Mouse (Mus musculus) gastrocnemius, postnatal 4 days (tissue): ENCODE measurements around the gene Gm21981. TPM values are rescaled to one million over a fixed set of nuclear protein-coding genes. Genes with fewer than 3 reads are reported as not detected.

Experiments
- DNase-seq, 2 experiments: peaks; one replicate each; pipeline ENCODE4 v3.0.0; 2021 to 2022; ENCODE audit warnings: low spot score in 2 of 2, mixed read lengths in 2 of 2
- long read RNA-seq, 2 experiments: library from polyadenylated mRNA; stranded (forward); transcript quantifications; one replicate each; pipeline ENCODE4 v2.0.0; 2021
- total RNA-seq, 2 experiments: library from RNA; stranded (reverse); gene quantifications; 2 replicates each; pipeline ENCODE4 v1.2.3; 2021

The Gm21981 gene
- 1 to 10 TPM in 1 of 2 experiments, under 1 TPM in 1; 0.42 to 1.1 TPM for total RNA-seq
- long read RNA-seq, experiment 1 = 0 reads
- long read RNA-seq, experiment 2, partial matches to known transcripts = 1 of 1 reads
- long read RNA-seq, experiment 2, other reads (novel, unspliced or antisense) = 0 of 1 reads

DNA sequence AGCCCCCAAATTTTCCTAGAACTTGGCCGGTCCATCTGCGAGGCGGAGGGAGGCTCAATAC lies at the start of gene Gm21981:
TSS of gene Gm21981 (minus strand) at position 14 of the 61 bp plus-strand sequence.
- no peak for DNase-seq

DNA sequence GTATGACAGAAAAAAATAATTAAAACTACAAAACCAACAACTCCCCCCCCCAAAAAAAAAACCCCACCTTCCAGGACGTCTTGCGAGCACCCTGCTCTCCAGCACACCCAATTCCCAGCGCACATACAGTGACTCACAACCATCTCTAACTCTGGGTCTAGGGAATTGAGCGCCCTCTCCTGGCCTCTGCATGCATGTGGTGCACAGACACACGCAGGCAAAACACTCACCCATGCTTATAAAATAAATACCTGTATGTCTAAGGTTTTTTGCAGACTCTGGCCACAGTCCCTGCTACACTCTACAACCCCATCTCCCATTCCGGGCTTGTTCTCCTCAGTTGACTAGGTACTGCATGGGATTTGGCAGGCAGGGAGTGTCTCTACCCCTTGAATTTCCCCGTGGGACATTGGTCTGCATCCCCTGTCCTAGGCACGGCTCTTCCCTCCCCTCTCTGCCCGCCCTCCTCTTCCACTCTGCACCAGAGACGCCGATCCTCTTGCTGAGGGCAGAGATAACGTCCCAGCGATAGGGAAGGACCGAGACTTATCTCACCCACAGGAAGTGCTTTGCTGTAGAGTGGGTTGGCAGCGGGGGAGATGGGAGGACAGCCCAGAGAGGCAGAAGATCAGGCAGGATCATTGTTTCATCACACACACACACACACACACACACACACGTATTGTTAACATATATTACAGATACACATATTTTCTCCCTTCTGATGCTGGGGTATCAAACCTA lies 48.9 kb upstream of the Gm21981 start:
- DNase-seq = no peak

DNA sequence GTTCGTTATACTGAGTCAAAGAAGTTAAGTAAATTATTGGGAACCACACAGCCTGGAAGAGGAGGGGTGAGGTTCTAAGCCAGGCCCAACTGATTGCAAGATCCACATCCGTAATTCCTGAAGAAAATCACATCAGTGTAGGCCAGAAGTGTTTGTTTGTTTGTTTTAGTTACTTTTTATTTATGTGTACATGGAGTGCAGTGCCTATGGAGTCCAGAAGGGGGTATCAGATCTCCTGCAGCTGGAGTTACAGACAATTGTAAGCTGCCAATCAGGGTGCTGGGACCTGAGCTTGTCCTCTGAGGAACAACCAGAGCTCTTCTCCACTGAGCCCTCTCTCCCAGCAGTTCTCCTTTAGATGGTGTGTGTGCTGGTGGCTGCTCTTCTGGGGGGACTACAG lies 45.9 kb upstream of the Gm21981 start:
- DNase-seq = no peak

DNA sequence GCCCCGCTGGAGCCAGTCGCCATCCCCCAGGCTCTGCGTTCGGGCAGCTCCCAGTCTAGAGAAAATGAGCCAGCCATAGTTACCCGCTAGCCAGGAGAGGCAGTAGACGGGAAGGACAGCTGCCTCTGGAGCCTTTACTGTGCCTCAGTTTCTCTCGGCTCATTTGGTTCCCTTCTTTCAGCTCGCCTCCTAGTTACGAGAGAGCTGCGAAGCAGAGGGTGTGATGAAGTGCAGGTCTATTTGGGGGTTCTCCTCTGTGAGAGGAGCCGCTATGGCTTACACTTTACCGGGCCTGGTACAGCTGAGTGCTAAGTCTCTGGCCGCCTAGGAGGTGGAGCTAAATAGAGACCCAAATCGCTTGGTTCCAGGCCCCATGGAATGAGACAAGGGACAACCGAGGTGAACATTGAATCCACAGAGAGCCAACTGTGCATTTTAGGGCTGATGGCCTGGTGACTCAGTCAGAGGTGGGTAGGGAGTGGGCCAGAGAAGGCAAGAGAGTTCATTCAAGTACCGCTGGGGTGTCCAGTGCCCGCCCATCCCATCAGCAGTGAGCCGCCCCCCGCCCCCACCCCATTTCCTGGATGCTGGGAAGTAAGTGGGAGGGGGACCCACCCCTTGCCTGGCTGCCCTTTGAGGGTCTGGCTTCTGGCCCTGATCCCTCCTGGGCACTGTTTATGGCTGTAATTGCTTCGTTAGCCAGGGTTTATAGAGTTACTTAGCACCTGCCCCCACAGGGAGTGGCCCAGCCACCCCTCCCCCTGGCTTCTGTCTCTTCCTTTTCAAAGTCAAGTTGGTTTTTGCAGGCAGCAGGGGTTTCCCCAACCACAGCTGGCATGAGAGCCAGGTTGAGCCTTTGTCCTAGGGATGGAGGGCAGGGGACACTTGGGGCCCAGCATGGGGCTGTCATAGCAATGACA lies 44.9 kb upstream of the Gm21981 start:
- no peak for DNase-seq

DNA sequence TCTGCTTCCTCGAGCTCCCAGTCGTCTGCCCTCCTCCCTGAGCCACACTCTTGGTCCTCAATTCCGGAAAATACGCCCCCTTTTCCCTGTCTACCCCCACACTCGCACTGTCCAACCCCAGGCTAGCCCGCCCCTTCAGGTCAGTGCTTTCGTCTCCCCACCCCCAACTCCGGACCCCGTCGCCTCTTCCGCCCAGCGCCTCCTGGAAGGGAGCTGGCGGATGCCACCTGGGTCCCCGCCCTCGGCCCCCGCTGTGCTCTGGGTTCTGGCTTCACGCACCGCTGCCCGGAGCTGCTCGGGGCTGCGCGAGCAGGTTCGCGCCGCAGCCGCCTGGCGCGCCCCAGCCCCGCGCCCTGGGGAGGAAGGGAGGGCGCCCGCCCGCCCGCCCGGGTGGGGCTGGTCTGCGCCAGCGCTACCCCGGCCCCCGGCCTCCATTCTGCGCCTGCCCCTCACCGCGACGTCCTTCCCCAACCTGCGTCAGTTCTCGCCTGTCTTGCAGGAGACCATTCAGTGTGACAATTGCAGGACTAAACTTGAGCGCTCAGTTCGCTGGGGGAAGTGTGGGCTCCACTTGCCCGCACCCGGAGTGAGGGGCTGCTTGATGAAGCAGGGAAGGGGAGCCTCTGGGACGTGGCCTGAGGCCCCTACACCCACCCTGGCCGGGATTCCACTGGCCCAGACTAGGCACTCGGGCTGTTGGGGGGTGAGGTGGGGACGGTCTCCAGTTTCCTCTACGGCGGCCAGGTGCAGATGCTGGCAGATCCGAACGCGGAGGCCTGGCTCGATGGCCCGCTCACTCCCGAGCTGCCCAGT lies 44.0 kb upstream of the Gm21981 start:
- DNase-seq = peak; percentile 52 to 63

DNA sequence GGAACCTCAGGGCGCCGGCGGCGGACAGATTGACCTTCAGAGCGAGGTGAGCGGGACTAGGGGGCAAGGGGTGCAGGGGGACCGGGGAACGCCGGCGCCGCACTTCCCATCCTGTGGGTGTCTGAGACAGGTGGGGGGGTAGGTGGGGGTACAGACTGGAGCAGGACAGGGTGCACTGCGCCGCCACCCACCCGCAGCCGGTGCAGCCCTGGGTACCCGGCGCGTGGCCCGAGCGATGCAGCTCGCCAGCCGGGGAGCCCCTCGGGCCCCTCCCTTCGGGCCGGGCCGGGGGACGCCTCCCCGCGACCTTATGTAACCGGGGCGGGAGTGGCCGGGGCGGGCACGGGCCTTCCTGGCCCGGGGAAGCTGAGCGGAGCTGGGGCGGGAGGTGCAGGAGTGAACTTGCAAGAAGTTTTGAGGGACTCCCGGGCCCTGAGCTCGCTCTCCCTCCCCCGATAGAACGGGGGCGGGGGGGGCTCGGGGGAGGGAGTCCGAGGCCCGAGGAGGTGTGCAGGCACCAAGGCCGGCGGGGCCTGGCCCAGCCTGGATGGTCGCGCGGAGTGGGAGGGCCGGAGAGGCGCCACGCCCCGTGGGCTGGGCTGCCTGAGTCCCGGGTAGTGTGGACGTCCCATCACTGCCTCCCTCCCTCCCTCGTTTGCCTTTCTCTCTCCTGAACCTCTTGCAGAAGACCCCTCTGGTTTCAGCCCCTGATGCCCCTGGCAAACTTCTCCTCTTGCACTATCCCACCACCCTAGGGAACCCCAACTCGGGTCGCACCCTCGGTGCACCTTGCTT lies 43.2 kb upstream of the Gm21981 start:
- DNase-seq = peak; percentile 80 to 89

DNA sequence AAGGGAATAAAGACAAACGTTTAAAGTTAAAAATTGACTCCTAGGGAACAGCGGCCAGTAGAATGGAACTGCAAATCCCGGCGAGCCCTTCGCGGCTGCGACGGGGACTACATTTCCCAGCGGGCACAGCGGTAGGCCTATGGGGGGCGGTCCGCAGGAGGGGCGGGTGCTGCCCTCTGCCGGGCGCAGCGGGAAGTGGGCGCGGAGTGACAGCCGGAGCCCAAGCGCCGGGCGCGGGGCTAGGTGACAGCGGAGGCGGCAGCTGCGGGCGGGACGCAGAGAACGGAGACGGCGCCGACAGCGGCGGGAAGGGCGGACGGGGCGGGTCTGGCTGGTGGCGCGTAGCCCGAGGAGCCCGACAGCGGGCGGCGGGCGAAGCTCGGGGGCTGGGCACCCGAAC lies 42.6 kb upstream of the Gm21981 start, which contains the start of gene Tfeb:
TSS of gene Tfeb (plus strand) at position 175 of the 400 bp plus-strand sequence.
- DNase-seq = peak; percentile 98 to 99

DNA sequence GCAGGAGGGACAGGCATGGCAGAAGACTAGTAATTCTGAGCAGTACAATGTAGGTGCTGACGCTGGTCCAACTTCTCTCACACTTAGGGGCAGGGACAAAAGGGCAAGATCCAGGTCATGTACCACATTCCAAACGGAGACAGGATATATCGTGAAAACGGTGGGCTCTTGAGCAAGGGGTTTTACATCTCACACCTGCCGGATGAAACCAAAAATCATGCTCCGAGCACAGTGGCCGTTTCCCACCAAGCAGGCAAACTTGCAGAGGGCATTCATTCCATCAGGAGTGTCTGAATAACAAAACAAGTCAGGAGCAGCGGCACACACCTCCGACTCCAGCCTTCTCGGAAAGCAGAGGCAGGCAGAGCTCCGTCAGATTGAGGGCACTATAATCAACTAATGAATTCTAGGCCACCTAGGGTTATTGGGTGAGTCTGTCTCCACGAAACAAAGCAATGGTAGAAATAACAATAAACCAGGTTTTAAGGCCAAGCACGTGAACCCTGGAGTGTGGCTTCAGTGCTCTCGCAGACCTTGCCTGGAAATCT lies 41.4 kb upstream of the Gm21981 start:
- no peak for DNase-seq

DNA sequence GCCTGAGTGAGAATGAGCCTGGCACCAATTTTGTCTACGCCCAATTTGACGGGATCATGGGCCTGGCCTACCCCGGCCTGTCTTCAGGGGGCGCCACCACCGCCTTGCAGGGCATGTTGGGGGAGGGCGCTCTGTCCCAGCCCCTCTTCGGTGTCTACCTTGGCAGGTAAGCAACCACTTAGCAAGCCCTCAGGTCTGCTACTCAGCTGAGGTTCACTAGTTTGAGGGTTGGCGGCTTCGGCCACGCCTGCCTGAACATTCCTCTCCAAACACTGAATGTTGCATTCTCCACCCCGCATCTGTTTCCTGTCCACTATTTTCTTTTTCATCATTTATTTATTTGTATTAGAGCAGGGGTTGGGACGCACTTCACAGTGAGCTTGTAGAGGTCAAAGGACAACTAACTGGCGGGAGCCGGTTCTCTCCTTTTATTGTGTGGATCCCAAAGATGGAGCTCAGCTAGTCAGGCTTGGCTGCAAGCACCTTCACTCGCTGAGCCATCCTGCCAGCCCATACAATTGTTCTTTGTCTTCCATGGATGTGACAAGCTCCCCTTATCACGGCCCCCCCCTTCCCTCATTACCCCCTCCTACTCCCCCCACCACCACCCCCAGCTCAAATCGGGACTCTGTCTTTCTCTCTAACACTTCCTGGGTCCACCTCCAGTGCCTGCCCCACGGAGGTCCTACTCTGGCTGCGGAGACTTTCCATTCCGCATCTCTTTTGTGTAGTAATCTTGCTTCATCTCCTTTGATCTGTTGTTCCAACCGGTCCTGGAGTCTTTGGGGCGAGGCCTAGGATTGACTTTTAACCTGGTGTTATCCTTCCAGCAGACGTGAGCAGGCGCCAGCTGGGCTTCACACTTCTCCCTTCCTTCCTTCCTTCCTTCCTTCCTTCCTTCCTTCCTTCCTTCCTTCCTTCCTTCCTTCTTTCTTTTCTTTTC lies 36.6 kb upstream of the Gm21981 start:
- no peak for DNase-seq

DNA sequence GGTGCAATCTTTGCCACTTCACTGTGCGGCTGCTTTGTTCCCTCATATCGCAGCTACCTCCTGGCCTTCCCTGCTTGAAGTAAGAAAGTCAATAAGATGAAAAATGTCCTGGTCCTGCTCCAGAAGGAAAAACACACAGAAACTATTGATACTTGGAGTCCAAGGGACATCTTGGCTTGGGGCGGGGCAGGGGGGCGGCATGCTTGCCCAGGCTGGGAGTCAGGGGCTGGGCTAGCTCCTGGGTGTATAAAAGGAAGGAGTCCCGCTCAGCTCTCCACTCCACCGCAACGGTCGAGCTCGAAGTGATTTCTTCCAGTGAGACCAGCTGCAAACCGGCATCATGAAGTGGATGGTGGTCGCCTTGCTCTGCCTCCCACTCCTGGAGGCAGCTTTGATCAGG lies 32.3 kb upstream of the Gm21981 start, which contains the start of gene Pgc:
TSS of gene Pgc (plus strand) at position 277 of the 400 bp plus-strand sequence.
- DNase-seq = no peak

DNA sequence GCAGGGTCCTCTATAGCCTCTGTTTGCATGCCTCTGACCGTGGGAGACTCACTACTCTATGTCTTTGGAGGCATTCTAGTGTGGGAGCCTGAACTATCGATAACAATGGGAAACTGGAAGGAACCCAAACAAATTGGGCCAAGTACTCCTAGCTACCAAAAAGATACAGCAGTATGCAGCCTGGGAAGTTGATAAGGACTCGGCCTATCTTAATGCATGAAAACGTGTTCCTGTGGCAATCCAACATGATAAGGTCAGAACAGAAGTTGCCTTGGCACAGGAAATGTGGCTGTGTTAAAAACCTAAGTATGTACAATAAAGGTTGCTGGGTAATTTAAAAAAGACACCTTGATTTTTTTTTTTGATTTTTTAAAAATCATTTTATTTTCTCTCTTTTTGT lies 26.9 kb upstream of the Gm21981 start:
- no peak for DNase-seq

DNA sequence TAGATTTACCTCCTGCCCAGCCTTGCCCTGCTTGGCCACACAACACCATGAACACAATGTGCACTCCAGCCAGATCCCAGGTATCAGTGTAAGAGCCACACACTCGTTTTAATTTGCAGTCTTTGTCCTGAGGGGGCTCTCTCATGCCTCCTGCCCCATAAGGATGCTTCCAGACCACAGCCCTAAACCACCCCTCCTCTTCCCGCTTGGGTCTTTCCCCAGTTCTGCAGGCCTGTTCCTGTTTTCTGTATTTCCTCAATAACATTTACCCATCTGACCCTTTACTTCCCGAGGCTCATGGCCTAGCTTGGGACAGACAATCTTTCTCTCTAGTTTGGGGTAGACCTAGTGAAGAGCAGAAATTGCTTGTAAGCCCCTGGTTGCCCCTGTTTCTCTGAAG lies 20.8 kb upstream of the Gm21981 start:
- DNase-seq = no peak

DNA sequence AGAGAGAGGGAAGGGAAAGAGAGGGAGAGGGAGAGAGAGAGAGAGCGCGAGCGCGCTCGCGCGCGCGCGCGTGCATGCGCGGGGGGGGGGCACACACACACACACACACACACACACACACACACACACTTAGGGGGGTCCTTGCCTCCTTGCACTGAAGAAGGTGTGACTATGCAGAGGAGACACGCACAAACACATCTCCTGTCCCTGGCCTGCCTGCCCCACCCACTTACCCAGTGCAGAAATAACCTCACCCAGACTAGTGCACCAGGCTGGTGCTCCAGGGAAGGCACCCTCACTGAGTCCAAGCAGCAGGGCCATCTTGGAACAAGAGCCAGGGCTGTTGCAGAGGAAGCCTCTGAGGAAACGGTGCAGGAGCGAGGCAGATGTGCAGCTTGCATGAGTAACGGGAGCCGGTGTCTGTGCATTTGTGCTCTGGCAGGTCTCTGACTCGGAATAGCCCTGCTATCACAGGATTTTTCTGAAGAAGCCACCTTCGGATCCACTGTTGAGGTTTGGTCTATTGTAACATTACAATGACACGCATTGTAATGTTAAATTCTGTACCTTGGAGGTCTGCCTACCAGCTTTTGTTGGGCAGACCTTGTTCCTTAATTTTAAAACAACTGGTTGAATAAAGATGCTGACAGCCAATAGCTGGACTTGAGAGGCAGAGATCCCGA lies 18.8 kb upstream of the Gm21981 start:
- no peak for DNase-seq

DNA sequence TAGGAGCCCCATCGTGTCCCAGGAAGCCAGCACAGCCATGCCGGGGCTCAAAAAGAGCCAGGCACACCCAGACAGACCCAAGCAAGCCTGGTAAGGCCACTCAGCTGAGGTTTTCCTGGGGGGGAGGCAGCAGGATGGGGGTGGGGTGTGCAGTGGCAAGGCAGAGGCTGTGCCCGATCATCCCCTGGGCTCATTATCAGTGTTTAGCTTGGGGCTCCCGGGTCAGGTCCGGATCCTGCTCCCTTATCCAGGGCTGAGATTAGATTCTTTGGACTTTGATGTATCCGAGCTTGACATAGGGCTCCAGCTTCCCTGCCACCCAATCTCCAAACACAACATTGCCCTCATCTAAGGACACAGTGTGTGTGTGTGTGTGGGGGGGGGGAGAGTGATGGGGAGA lies 17.6 kb upstream of the Gm21981 start:
- DNase-seq = no peak

DNA sequence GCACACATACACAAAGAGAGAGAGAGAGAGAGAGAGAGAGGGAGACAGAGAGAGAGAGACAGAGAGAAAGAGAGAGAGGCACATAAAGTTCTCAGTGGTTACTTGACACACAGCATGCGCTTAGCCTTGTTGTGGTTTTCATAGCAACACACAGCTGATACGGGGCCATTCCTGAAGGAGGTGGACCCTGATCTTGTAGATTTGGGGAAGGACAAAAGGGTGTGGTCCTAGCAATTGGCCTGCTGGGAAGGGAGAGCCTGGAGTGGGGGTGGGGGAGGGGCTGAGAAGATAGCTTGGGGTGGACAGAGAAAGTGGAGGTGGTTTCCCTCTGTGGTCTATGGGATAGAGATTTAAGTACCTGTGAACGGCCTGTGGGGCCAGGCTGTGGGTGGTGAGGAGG lies 15.8 kb upstream of the Gm21981 start:
- DNase-seq = no peak

DNA sequence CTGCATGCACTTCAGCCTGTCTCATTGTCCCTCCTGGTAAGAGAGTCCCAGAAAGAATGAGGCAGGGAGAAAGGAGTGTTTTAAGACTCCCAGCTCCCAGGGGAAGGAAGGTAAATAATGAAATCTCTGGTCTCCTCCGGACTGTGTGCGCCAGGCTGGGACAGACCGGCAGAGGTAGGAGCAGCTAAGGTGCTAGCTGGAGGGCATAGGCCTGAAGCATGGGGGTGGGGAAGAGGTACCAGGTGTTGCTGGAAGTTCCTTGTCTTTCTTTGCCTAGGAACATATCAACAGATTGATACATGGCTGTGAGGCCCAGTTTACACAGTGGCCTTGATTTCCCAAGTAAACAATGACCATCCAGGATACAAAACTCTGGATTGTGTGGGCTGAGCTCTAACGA lies 14.7 kb upstream of the Gm21981 start:
- no peak for DNase-seq

DNA sequence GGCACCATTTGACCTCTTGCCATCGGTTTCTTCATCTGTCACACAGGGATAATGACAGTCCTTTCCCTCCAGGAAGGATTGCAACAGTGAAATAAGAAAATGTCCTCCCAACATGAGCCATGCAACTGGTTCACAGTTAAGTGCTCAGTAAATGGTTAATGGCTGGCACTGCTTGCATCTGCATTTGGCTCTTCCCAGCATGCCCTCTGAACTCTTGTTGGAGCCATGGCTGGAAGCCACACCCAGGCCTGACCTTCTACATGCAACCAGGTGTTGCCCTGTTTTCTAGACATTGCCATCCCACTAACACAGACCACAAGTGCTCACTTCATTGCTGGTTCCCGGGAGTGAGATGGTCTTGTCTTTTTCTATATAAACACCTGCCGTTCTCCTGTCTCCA lies 13.7 kb upstream of the Gm21981 start:
- DNase-seq = no peak

DNA sequence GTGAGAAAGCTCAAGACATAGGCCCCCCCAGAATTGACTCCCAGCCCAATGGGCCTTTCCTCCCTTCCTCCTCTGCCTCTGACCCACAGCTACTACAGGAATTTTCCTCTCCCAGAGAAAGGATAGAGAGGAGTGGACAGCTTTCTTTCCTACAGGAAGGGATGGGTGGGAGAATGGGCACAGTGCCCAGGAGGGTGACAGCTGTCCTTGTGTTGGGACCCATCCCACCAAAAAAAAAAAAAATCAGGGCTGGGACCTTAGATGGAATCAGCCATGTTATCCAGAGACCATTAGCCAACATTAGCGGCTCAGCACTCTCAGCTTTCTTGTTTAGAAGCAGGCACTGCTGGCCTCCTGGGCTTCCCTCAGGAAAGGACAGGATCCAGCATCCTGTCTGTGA lies 11.9 kb upstream of the Gm21981 start:
- DNase-seq = no peak

DNA sequence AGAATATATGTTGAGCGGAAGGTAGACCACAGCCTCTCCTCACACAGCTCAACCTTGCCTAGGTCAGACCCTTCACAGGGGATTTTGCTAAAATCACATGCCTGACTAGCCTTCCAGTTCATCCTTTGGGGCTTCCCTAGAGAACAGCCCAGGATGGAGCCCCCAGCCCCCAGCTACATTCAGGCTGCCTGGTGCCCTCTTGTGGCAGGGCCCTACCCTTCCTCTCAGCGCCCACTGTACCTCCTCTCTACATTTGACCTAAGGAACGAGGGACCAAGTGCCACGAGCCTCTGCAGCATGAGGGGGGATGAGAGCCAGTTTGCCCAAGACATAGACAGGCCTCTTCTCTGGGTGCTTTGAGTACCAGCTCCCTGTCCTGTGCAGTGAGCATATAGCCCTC lies 10.4 kb upstream of the Gm21981 start:
- no peak for DNase-seq
